Mouse (Mus musculus) kidney, postnatal 10 days (tissue): ENCODE measurements at regions not wholly inside any gene's neighbourhood (a gene's known extent, or its start where the extent isn't known, plus 50 kb on each side); places are given as distances from the start of the nearest gene placed in this dataset.

Experiments
- DNase-seq: peaks from one replicate; pipeline ENCODE4 v3.0.0; 2021; ENCODE audit warnings: mixed read lengths

DNA sequence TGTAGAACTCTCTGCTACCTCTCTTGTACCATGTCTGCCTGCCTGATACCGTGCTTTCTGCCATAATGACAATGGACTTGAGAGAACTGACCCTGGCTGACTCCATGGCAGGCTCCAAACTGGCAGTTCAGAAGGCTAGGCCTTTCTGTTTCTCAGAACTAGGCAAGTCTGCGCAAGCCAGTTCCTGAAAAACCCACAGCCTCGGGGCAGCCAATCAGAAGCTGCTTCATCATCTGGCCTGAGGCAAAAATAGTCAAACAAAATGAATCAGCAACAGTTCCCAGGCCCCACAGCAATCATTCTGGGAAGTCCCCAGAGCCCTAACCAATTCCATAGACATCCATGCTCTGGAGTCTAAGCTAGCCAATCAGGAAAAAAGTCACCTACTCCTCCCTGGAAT lies 284.5 kb downstream of the Olfr1505 start:
- no peak for DNase-seq

DNA sequence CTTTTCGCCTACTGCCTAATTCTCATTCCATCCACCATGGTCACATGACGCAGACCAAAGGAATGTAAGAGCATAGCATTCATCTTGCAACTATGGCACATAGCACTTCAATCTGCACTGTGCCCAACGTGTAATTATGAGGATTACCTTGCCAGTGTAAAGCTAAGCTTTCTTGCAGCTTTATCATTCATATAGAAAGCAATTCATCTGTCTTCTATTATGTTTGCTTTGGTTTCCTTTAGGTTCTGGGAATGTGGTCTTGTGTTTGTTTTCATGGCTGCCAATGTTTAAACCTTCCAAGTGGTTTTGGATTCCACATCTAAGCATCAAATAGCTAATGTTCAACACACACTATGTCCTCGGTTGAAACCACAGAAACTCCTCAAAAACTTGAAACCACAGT lies 307.2 kb downstream of the Olfr1505 start:
- no peak for DNase-seq

DNA sequence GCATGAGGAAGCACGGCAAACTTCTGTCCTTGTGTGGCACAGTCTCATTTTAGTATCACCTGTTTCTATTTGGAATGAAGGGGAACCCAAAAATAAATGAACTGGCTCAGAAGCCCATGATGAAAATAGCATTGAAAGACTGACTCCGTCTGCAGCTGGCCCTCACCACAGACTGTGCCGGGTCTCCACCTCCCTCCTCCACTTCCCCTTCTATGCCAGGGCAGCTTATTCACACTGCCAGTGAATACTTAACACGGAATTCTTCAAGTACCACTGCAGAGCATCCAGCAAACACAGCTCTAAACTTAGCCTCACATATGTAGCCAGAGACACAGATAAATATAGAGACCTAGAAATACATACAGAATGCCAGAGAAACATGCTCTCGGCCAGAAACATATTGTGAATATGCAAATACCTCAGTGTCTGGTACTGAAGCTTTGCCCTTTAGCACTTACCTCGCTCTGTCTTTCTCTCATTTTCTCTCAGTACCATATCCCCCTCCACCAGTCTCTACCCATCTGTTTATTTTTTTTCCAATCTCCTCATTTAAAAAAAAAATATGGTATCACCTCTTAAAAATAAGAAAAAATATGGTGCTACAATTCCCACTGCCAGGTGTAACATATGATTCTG lies 311.8 kb downstream of the Olfr1505 start:
- DNase-seq = no peak

DNA sequence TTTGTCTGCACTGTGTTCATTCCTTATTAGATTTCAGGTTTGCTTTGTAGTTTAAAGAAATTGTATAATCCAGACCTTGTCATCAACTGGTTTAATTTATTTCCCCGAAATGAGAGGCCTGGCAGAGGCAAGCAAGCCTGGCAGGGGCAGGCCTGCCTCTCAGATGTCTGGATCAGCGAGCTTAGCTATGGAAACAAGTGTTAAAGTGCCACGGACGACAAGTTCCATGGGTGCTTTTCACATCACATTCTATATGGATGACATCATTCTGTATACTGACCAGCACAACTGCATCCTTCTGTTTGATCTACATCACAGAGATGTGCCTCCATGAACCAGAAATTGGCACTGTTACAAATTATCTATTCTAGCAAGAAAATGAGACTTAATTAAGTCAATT lies 312.5 kb downstream of the Olfr1505 start:
- DNase-seq = no peak

DNA sequence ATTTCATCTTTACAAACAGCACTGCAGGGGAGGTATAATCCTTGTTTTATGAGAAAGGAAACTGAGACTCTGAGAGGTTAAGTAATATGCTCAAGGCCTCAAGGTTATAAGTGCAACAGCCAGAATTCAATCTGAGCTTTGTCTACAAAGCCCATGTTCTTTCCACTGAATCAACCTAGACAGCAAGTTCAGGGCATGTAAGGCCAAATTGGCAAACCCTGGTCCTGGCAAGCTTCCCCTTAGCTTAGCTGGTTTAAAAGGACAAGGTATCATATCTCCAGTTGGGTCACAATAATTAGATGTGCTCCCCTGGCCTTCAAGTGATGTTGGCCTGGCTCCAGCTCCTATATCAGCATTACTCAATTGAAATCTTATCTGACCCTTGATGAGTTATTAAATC lies 313.2 kb downstream of the Olfr1505 start:
- no peak for DNase-seq

DNA sequence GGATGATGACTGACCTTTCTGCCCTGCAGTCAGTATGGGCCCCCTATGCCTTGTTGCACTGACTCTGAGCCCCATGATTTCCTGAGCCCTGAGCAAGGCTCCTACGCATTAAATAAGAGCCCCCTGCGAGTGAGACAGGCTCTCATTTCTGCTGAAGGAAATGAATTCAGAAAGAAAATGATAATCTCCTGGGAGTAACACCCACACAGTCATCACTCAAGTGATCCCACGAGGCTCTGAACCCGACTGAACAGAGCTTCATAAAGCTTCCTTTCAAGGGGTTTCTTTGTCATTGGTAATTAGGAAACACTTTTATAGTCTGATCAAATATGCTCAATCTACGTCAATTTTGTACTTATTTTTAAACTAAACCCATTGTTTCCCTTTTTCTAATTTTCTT lies 330.2 kb downstream of the Olfr1505 start:
- DNase-seq = no peak

DNA sequence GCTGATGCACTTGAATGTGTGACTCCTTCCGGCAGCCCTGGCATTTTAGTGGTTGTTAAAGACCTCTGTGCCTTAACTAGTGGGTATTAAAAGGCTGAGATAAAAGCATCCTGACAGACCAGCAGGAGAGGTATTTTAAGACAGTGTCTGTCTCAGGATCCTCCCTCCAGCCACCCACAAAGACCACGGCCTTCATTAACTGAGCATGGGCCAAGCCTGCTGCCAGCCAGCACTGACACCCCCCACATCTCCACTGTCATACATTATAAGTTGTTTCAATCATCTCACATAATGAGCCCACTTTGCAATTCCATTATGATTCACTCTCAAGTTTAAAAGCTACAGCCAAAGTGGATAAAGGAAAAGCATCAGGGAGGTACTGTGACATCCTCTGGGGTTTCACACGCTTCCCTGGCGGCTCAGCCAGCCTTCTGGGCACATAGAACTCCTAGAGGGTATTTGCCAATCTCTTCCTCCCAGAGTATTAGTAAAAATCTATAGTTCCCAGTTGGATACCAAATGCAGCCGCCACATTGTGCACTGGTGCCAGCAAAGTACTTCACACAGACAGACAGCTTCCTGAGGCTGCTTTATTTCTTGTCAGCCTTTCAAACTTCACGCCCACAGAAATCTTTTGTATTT lies 333.8 kb downstream of the Olfr1505 start:
- no peak for DNase-seq

DNA sequence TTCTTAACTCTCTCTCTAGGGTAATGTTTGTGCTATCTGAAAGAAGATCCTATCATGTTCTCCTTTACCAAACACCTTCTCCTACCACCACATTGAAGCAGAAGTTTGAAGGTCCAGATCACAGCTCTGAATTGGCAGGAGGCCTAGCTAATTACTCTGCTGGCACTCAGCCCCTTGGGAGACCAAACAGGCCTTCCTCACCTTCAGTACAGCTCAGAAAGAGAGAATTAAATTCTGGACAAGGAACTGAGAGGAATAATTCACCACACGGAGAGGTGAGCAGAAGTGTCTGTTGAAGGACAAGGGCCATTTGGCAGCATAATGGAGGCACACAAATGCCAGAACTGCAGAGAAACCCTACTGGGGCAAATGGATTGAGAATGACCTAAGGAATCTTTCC lies 334.6 kb downstream of the Olfr1505 start:
- DNase-seq = no peak

DNA sequence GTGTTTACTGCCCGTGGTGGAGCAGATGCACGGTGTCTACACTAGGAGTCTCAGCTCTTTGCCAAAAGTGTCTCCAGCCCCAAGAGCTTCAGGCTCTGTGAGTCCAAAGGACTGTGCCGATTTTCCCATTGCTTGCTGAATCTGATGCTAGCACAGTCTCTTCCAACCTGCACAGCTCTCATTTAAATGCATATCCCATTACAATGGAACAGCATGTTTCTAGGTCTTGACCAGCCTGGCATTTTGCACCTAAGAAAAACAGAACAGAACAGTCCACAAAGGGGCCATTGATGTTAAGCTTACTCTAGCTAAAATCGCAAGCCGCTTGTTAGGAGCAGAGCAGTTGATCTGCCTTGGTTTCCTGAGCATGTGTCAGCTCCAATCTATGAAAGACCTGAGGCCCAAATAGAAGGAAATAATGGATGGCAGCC lies 339.2 kb downstream of the Tle4 start:
- DNase-seq = no peak

DNA sequence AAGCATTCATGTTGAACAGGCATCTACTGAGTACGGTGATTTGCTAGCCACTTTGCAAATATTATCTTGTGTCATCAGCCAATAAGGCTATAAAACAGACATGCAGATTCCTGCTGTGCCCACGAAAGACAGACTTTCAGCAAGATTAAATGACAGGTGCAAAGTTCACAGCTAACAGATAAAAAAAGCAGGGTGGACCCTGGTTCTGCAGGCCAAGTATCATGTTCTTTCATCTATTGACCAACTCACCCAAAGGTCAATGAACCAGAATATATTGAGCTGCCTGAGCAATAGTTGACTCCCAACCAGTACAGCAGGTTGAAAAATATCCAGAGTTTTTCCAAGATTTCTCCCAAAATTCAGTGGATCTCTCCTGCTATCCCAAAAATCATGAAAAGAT lies 338.6 kb downstream of the Tle4 start:
- DNase-seq = no peak

DNA sequence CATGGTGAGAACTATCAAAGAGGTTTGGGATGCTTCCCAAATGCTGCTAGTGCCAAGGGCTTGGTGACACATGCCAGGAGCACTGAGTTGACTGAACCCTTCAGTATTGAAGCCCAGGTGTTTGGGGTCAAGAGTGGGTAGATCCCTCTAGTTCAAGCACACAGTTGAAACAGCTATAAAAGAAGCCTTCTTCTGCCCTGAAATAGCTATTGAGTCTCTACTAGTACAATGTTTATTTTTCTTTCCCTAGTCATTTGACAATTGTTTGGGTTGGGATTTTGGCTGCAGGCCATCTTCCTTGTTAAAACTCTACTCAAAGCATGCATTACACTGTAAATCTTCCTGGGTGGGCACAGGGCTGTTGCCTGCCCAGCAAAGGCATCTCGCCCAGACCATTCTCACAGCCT lies 308.5 kb downstream of the Tle4 start:
- peak; percentile 32 for DNase-seq

DNA sequence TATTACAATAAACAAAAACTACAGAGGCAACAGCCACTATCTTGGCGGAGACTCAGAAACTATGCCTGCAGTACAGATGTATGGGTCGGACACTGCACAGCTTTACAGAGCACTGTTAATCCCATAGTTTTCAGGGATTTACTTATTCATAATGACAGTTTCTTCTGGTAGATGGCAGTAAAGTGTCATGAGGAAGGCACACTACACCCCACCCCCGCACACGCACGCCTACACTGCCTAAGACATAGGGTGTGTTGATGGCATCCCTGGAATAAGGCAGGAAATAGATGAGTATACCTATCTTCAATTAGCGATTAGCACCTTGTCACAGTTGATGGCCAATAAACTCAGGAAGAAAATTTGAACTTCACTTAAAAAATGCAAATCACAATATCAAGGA lies 306.9 kb downstream of the Tle4 start:
- no peak for DNase-seq

DNA sequence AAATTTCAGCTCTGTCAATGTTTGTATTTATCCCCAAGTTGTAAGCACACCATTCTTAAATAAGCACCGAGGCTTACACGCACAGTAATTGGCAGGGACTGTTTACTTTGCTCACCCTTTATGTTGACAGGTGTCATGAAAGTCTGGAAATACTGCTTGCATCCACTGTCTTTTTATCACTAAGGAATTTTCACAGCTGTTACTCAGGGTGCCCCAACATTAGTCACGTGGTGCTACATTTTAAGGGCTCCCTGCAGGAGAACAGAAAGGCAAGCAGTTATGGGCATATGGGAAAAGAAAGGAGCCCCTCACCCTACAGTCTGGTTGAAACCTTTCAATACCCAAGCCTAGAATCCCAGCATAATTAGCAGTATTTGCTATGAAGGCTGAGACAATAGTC lies 304.7 kb downstream of the Tle4 start:
- DNase-seq = no peak

DNA sequence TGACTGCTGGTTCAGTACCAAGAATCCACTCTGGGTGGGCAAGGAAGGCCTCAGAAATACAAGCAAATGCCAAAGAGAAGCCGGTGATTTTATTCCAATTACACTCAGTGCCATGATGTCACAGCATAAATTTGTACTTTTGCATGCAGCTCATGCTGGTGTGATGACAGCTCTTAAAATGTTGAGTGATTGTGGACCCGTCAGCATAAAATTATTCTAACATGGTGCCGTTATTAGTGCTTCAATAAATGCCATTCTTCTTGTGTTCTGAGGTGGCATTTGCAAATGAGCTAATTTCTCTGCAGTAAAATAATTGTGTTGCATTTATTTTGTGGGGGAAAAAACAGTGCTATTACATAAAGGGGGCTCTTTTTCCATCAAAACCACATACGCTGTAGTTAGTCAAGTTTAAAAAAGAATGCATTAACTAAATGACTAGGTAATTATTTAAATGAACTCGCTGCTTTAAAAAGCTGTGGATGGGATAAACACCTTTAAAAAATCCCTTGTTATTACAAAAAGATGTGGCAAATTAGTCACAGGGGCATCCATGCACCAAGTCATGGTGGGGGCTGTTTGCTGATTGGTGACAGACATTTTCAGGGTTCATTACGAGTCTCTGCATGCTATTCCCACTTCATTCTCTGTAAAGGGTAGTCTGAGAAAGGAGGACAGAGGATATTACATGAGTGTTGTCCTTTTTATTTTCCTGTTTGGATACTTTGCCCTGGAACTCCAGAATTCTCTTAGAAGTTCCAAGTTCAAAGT lies 296.5 kb downstream of the Tle4 start:
- no peak for DNase-seq

DNA sequence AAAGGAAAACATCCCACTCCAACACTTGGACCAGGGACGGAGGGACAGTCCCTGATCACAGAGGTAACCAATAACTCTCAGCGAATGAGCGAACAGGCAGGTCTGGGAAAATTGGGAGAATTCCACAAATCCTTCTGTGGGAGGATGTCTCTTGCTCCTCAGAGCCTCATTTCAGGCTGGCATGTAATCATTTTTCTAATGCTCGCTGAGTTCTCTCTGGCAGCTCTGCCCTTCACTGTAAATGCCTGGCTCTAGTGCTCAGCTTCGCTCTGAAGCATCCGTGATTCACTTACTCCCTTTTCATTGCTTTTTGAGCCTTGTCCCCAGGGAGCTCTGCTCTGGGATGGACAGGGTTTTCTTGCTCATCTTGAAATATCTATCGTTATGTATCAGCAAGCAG lies 283.6 kb downstream of the Tle4 start:
- DNase-seq = no peak

DNA sequence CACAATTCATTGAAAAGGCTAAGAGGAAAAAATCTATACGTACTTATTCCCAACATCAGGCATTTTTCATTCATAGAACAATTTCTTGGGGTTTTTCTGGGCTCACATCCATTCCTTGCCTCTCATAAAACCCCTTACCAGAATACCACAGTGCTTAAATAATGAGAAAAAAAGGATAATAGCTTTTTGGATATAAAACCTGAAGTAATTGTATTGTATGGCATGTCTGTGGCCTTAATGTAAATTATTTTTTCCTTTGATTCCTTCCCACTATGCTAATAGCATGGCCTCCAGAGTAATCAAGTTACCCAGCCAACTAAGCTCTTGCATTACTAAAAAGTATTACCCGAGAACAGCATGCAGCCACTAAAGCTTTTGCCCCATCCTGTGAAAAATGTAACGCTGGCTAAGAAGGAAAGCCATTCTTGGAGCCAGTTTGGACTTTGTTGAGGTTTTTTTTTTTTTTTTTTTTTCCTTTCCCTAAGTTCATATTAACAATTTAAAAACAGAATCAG lies 278.1 kb downstream of the Tle4 start:
- DNase-seq = no peak

DNA sequence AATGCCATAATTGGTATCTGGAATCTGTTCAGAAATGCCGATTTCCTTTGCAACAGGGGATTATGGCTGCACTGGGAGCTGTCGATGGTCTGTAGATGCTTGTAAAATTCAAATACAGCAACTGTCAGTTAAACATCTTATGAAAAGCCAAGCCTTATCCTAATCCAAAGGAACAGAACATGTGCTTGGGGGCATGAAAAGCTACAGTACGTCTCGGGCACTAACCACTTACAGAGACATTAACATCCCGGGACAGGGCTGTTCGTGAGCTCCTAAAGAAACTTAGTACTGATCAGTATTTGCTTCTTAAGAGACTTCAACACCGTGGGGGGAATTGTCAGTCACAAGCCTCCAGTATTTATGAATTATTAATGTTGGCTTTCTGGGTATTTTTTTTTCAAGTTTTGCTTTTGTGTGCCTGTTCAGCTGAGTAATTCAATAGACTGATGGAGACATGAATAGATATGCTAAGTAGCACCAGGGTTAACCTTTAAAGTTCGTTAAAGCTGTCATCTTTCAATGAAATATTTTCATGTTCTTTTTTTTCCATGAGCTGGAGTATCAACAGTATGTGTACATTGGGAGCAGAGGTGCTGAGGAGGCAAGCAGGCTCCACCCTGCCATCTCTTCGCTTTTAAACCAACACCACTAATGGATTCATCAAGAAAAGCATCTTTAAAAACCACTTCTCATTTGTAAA lies 272.3 kb downstream of the Tle4 start:
- DNase-seq = no peak

DNA sequence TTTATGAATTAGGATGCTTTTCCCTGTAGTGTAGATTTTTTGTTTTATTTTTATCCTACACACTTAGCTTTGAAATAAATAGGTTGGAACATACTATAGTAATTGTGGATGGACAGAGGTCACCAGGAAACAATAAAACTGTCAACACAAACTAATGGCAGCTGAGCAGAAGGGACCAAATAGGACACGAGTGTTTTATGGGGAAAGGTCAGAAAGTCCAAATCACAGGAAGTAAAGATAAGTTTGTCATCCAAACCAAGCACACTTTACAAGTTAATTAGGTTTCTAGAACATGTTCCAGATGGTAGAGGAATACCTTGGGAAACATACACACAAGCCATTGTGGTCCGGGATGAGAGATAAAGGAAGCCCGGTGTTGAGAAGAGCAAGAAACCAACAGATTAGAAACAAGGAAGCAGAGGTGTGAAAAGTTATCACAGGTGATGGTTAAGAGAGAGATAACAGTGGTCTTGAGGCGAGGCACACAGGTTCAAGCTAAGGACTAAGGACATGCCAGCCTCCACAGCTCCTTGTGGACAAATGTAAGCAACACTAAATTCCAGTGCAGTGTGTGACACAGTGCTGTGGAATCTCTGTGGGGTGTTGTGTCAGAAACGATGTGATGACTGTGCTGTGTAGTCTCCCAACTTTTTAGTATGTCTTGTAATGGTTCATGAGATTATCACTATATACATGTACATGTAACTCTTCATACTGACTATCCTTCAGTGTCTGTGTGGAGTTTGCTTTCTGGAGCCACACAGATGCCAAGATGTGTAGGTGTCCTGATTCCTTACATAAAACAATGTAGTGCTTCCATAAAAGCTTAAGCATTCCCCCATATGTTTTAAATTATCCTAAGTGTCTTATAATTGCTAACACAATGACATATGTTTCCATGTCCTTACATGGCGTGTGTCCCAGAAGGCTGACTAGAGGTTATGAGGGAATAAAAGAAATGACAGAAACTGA lies 264.5 kb downstream of the Tle4 start:
- DNase-seq = peak; percentile 5

DNA sequence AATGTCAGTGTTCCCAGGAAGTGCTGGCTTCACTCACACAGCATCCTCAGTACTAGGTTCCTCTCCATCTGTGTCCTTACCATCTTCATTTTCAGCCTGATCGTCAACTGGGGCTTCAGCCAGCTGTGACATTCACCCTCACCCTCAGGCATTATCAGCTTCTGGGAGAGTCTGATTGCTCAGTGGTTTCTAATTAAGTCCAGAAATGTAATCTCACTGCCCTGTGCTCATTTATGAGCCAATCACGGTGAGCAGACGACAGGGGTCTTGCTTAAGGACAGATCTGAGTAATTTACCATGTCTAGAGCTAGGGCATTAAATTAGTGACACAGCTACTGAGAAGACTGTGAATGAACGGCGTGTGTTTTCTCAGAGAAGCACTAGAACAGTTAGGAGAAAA lies 260.8 kb downstream of the Tle4 start:
- DNase-seq = no peak

DNA sequence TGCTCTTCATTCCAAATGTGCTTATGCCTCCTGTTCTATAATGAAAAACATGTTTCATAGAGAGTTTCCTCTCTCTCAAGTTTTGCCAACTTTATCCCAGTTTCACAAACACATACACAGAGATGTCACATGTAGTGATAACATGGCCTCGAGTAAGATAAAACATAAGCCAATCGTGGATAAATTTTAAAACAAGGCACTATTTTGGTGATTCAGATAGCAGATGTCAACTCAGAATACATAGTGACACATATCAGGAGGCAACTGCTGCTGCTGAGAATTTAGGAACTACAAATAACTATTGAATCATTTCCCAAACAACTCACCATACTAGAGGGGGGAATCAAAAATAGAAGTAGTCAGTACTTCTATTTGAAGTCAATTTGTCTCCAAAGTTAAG lies 257.1 kb downstream of the Tle4 start:
- DNase-seq = no peak

DNA sequence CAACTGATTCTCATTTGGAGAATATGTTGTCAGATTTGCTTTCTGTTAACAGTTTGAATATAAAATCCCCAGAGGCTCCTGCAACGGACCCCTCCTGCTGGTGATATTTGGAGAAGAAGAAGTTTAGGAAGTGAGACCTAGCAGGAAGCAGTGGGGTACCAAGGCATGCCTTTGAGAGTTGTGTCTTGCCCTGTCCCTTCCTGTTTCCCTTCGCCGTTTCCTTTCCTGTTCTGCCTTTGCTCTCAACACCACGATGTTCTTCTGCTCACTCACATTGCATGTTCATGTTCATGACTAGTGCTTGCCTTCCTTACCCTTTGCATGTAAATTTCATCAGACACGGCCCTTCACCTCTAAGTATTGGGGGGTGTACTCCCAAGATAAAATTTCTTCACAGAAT lies 254.0 kb downstream of the Tle4 start:
- DNase-seq = no peak

DNA sequence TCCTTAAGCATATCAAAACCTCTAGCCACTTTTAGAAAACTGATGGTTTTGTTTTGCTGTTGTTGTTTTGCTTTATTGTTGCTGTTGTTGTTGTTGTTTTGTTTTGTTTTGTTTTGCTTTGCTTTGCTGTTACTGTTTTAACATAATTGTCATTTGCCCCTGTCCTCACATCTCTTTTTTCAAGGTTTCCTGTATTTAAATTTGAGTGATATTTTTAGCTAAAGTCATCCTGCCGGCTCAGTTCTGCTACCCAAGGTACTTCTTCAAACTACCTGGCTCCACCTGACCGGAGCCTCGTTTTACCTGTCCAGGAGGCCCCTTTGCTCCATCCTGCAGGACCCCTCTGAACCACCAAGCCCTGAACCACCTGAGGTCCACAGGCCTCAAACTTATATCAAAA lies 253.4 kb downstream of the Tle4 start:
- no peak for DNase-seq
